Mouse (Mus musculus) CH12.LX (cell line): ENCODE measurements around the gene Elf1. TPM values are rescaled to one million over a fixed set of nuclear protein-coding genes. Genes with fewer than 3 reads are reported as not detected.

Experiments
- DNase-seq: peaks from one replicate; pipeline ENCODE4 v3.0.0-alpha.2; 2013; ENCODE audit errors: extremely low read depth
- H3K27ac ChIP-seq: 2 replicates; pipeline ENCODE4 v1.5.1; 2012; ENCODE audit warnings: low read depth, mild to moderate bottlenecking, control low read depth, moderate library complexity; ENCODE audit not compliant: insufficient read depth
- H3K27me3 ChIP-seq: replicated peaks from 2 replicates; pipeline ENCODE3; 2012; ENCODE audit warnings: inconsistent platforms
- H3K36me3 ChIP-seq, 2 experiments: replicated peaks in 1 of 2; 2 replicates each; pipeline versions ENCODE3 to v1.6.1; 2012; ENCODE audit warnings: inconsistent platforms in 1 of 2, low read length in 1 of 2, mild to moderate bottlenecking in 1 of 2, mixed read lengths in 1 of 2, moderate library complexity in 1 of 2; ENCODE audit not compliant: control insufficient read depth in 1 of 2, insufficient read depth in 1 of 2
- H3K4me1 ChIP-seq, 2 experiments: 2 replicates each; pipeline ENCODE4 v1.6.1; 2012; ENCODE audit warnings: inconsistent platforms in 1 of 2, moderate library complexity in 1 of 2; ENCODE audit not compliant: insufficient read depth in 2 of 2, control insufficient read depth in 1 of 2
- H3K4me2 ChIP-seq: 2 replicates; pipeline ENCODE4 v1.6.1; 2012; ENCODE audit warnings: low read depth, mild to moderate bottlenecking, control low read depth; ENCODE audit not compliant: poor library complexity, insufficient read depth, severe bottlenecking
- H3K4me3 ChIP-seq, 3 experiments: fragments of 150-350 bp in 1 of 3; sonication (generic) in 1 of 3; replicated peaks in 1 of 3; 2 replicates each; pipeline versions ENCODE3 to v1.5.1; 2011 to 2012; ENCODE audit warnings: low read depth in 2 of 3, low read length in 2 of 3, mild to moderate bottlenecking in 2 of 3, moderate library complexity in 2 of 3, control low read depth in 1 of 3, improper control_type of control experiment in 1 of 3, inconsistent platforms in 1 of 3, mixed read lengths in 1 of 3; ENCODE audit not compliant: poor library complexity in 1 of 3
- H3K79me2 ChIP-seq: replicated peaks from 2 replicates; pipeline ENCODE4 v1.6.1; 2012; ENCODE audit warnings: mild to moderate bottlenecking, moderate library complexity; ENCODE audit not compliant: control insufficient read depth, poor library complexity, insufficient read depth, severe bottlenecking; ENCODE audit errors: extremely low read depth
- H3K9ac ChIP-seq: 2 replicates; pipeline ENCODE4 v1.6.1; 2012; ENCODE audit warnings: low read depth, mild to moderate bottlenecking, control low read depth, moderate library complexity; ENCODE audit not compliant: insufficient read depth
- H3K9me3 ChIP-seq: replicated peaks from 2 replicates; pipeline ENCODE3; 2012; ENCODE audit warnings: low read length, inconsistent platforms, mixed read lengths
- BHLHE40 ChIP-seq: IDR thresholded peaks from 2 replicates; pipeline ENCODE4 v1.6.1; 2011; ENCODE audit warnings: mild to moderate bottlenecking, low read depth, low read length, improper control_type of control experiment
- CTCF ChIP-seq, 2 experiments: IDR thresholded peaks in 1 of 2; conservative IDR thresholded peaks in 1 of 2; 2 replicates each; pipeline ENCODE4 v1.5.1; 2011 to 2012; ENCODE audit warnings: low read depth in 2 of 2, low read length in 2 of 2, improper control_type of control experiment in 1 of 2, inconsistent platforms in 1 of 2, mild to moderate bottlenecking in 1 of 2, moderate library complexity in 1 of 2
- ELF1 ChIP-seq: IDR thresholded peaks from 2 replicates; pipeline ENCODE4 v1.6.1; 2014; ENCODE audit warnings: low read depth, mild to moderate bottlenecking, inconsistent platforms, low read length, improper control_type of control experiment
- EP300 ChIP-seq: IDR thresholded peaks from 2 replicates; pipeline ENCODE4 v1.6.1; 2011; ENCODE audit warnings: low read length, improper control_type of control experiment
- ETS1 ChIP-seq: conservative IDR thresholded peaks from 2 replicates; pipeline ENCODE4 v1.6.1; 2012; ENCODE audit warnings: low read depth, mild to moderate bottlenecking, inconsistent platforms, low read length, improper control_type of control experiment, moderate library complexity
- HCFC1 ChIP-seq: IDR thresholded peaks from 2 replicates; pipeline ENCODE4 v1.6.1; 2012; ENCODE audit warnings: low read depth, mild to moderate bottlenecking, inconsistent platforms, low read length, improper control_type of control experiment
- IRF4 ChIP-seq: IDR thresholded peaks from 2 replicates; pipeline ENCODE4 v1.6.1; 2014; ENCODE audit warnings: low read depth, mild to moderate bottlenecking, inconsistent platforms, low read length, improper control_type of control experiment
- JUN ChIP-seq: IDR thresholded peaks from 2 replicates; pipeline ENCODE4 v1.6.1; 2011; ENCODE audit warnings: low read depth, mild to moderate bottlenecking, low read length, improper control_type of control experiment, moderate library complexity; ENCODE audit not compliant: insufficient read depth
- MAFK ChIP-seq: IDR thresholded peaks from 2 replicates; pipeline ENCODE4 v1.6.1; 2011; ENCODE audit warnings: low read length, improper control_type of control experiment; ENCODE audit not compliant: insufficient replicate concordance
- MAX ChIP-seq: IDR thresholded peaks from 2 replicates; pipeline ENCODE4 v1.6.1; 2011; ENCODE audit warnings: low read length, improper control_type of control experiment
- MEF2A ChIP-seq: IDR thresholded peaks from 2 replicates; pipeline ENCODE4 v1.6.1; 2014; ENCODE audit warnings: low read depth, mild to moderate bottlenecking, inconsistent platforms, low read length, improper control_type of control experiment, borderline replicate concordance
- MXI1 ChIP-seq: IDR thresholded peaks from 2 replicates; pipeline ENCODE4 v1.6.1; 2011; ENCODE audit warnings: mild to moderate bottlenecking, low read depth, low read length, improper control_type of control experiment
- NRF1 ChIP-seq: IDR thresholded peaks from 2 replicates; pipeline ENCODE4 v1.6.1; 2014; ENCODE audit warnings: low read depth, mild to moderate bottlenecking, inconsistent platforms, low read length, improper control_type of control experiment, moderate library complexity
- POLR2A ChIP-seq: IDR thresholded peaks from 2 replicates; pipeline ENCODE4 v1.6.1; 2011; ENCODE audit warnings: low read depth, mild to moderate bottlenecking, improper control_type of control experiment, low read length
- RAD21 ChIP-seq: IDR thresholded peaks from 2 replicates; pipeline ENCODE4 v1.6.1; 2011; ENCODE audit warnings: low read depth, mild to moderate bottlenecking, low read length, improper control_type of control experiment, moderate library complexity
- SMC3 ChIP-seq: IDR thresholded peaks from 2 replicates; pipeline ENCODE4 v1.6.1; 2011; ENCODE audit warnings: low read depth, low read length, improper control_type of control experiment
- TCF12 ChIP-seq: IDR thresholded peaks from 2 replicates; pipeline ENCODE4 v1.6.1; 2014; ENCODE audit warnings: low read depth, mild to moderate bottlenecking, inconsistent platforms, low read length, improper control_type of control experiment
- USF2 ChIP-seq: conservative IDR thresholded peaks from 2 replicates; pipeline ENCODE4 v1.6.1; 2011; ENCODE audit warnings: low read depth, low read length, improper control_type of control experiment
- ZC3H11A ChIP-seq: IDR thresholded peaks from 2 replicates; pipeline ENCODE4 v1.6.1; 2012; ENCODE audit warnings: low read depth, mild to moderate bottlenecking, inconsistent platforms, low read length, improper control_type of control experiment
- ZKSCAN1 ChIP-seq: IDR thresholded peaks from 2 replicates; pipeline ENCODE4 v1.6.1; 2012; ENCODE audit warnings: low read depth, inconsistent platforms, low read length, improper control_type of control experiment, borderline replicate concordance
- dilution Hi-C: fragments of 300-500 bp; cut with MboI; formaldehyde crosslinking; loops from 2 replicates; pipeline ENCODE4 v1.14.3; 2020; ENCODE audit warnings: low sequenced_read_pairs; ENCODE audit not compliant: extremely low pct_unique_long_range_greater_than_20kb, extremely low pct_ligation_motif_present
- in situ Hi-C: fragments of 300-500 bp; cut with MboI; formaldehyde crosslinking; loops from 3 replicates; pipeline ENCODE4 v1.14.3; 2019; ENCODE audit warnings: low sequenced_read_pairs, low pct_ligation_motif_present, low pct_unique_long_range_greater_than_20kb, mixed read lengths
- polyA plus RNA-seq: library from polyadenylated mRNA; unstranded; fragments of >175 nt; gene quantifications from 2 replicates; pipeline ENCODE4 v1.2.1, GENCODE M21; 2012; ENCODE audit warnings: low read depth; ENCODE audit not compliant: insufficient read length
- total RNA-seq, 2 experiments: library from RNA; depleted of rRNA; stranded (reverse); fragments of 300-350 nt in 1 of 2; fragments of >200 nt in 1 of 2; gene quantifications; 2 replicates each; pipeline ENCODE4 v1.2.3; 2012 to 2014

Gene Elf1
- total and polyA plus RNA-seq, 3 experiments = 37.1 to 71.7 (median 54.4) TPM

- H3K9me3 ChIP-seq = no peaks in the 10 kb centered on the region
- TF ChIP-seq BHLHE40 (no peak), MAX (no peak), ZC3H11A (no peak), POLR2A (no peak), SMC3 (no peak), EP300 (no peak), ETS1 (no peak)
- TF ChIP-seq, all 38 proteins: peak for 0
- Histone ChIP-seq H3K27me3 (no peaks in the 10 kb centered on the region), H3K27ac (no peak overlapping the region), H3K79me2 (no peaks in the 10 kb centered on the region), H3K36me3 (peaks cover 48 to 80% of the 10 kb centered on the region in 2 experiments), H3K4me1 (peaks cover 2 to 25% of the 10 kb centered on the region in 2 experiments; a peak in 3 of 4 replicates), H3K9ac (no peak overlapping the region), H3K4me3 (no peak overlapping the region), H3K4me2 (no peak overlapping the region)
- in situ Hi-C loops (loop anchor here (25.0 kb wide), 2 partner anchors 279 to 604 kb away; no protein-coding TSS in a partner anchor), dilution Hi-C loops (no loop called here)
- no peak for DNase-seq
These were observed 127.3 kb downstream of the Elf1 start for GRCm38 (mm10) chr14:79608286-79608685.

DNA sequence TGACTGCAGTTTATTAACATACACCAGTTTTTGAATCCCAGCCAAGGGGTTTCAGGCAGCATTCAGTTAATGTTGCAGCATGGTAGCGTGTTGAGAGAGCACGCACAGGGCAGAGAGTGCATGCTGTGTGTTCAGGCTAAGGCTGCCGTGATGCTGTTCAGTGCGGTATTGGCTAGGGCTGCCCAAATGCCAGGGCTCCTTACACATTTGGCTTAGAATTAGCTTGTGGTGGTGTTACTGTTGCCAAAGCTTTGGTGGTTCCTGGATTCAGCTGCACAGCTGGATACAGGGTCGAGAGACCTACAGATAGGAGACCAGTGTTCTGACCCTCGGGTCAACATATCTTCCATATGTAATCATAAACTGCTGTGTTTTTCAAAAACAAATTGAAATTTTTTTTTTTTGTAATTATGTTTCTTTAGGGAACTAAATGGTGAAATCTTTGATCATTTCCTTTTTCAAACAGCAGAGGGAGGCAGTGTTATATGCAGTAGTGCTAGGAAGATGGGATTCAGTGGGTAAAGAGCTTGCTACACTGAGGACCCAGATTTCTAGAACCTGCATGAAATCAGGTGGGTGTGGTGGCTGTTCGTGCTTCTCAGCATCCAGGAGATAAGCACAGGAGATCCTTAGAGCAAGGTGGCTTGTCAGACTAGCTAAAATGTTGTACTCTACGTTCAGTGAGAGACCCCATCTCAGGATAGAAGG, 136.3 kb downstream of the Elf1 start:
- Histone ChIP-seq H3K4me3 (no peak overlapping the region), H3K4me2 (no peak overlapping the region), H3K36me3 (peaks cover 40 to 72% of the 10 kb centered on the region in 2 experiments), H3K27ac (no peak overlapping the region), H3K4me1 (peaks cover 4 to 28% of the 10 kb centered on the region in 2 experiments; a peak in 3 of 4 replicates), H3K27me3 (no peaks in the 10 kb centered on the region), H3K9ac (no peak overlapping the region), H3K79me2 (no peaks in the 10 kb centered on the region; the same call in 1 of the 2 replicates), H3K9me3 (no peaks in the 10 kb centered on the region)
- TF ChIP-seq CTCF (conservative IDR thresholded peaks at IDR 0.05 in 1 of 2, IDR thresholded peaks at IDR 0.05 in 1 of 2; ENCODE audit: low read depth in 2 of 2, low read length in 2 of 2) = peak; percentile 12 to 61; a peak in 2 of 4 replicates
- TF ChIP-seq RAD21 = peak; percentile 66
- peak; percentile 65 for TF ChIP-seq SMC3
- no peak for TF ChIP-seq NRF1
- peak; percentile 23; the same call in 1 of the 2 replicates for TF ChIP-seq ZC3H11A
- in situ Hi-C loops (loop anchor here (25.0 kb wide), 2 partner anchors 270 to 595 kb away; no protein-coding TSS in a partner anchor), dilution Hi-C loops (no loop called here)
- DNase-seq = peak; percentile 21

DNA sequence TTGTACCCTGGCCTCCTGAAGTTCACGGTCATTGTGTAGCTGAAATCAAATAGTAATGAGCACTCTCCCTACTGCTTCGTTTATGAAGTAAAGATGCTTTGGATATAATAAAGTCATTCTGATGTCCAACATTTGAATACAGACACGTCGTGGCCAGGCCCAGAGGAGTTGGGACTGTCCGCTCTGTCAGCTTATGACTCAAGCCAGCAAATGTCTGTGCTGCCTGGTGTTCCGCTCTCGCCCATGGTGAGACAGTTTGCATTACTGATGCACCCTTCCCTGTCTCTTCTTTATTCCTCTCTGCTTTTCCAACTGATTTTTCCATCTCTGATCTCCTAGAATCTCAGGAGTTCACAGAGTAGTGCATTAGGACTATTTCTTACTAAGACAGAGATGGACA, 138.8 kb downstream of the Elf1 start:
- Histone ChIP-seq H3K4me3 (no peak overlapping the region), H3K79me2 (no peaks in the 10 kb centered on the region; the same call in 1 of the 2 replicates), H3K4me1 (peaks cover 4 to 28% of the 10 kb centered on the region in 2 experiments; a peak in 3 of 4 replicates), H3K9ac (no peak overlapping the region), H3K4me2 (peak overlapping the region; percentile 1; the same call in 1 of the 2 replicates), H3K36me3 (peaks cover 33 to 67% of the 10 kb centered on the region in 2 experiments), H3K9me3 (no peaks in the 10 kb centered on the region), H3K27me3 (no peaks in the 10 kb centered on the region), H3K27ac (peak overlapping the region; percentile 52; the same call in 1 of the 2 replicates)
- dilution Hi-C loops (no loop called here), in situ Hi-C loops (loop anchor here (25.0 kb wide), 2 partner anchors 267 to 592 kb away; no protein-coding TSS in a partner anchor)
- DNase-seq = peak; percentile 64
- TF ChIP-seq ELF1 = 0 out of 2 replicates have a peak, but pooled peaks have one; percentile 10
- peak; percentile 27; the same call in 1 of the 2 replicates for TF ChIP-seq BHLHE40
- TF ChIP-seq NRF1 = 0 out of 2 replicates have a peak, but pooled peaks have one; percentile 19
- peak; percentile 85 for TF ChIP-seq IRF4
- TF ChIP-seq TCF12 = peak; percentile 32; the same call in 1 of the 2 replicates
- TF ChIP-seq JUN = 0 out of 2 replicates have a peak, but pooled peaks have one; percentile 22
- peak; percentile 24; the same call in 1 of the 2 replicates for TF ChIP-seq ETS1
- no peak for TF ChIP-seq MAFK
- TF ChIP-seq HCFC1 = no peak
- no peak for TF ChIP-seq MXI1
- TF ChIP-seq USF2 = no peak
- peak; percentile 35; the same call in 1 of the 2 replicates for TF ChIP-seq MEF2A
- no peak for TF ChIP-seq ZKSCAN1
- TF ChIP-seq EP300 = peak; percentile 55
